Mouse (Mus musculus) forebrain, postnatal 0 days (tissue): Measurements from ENCODE around the gene Esp8. TPM values are rescaled to one million over a fixed set of nuclear protein-coding genes. Genes with fewer than 3 reads are reported as not detected.
"Not testable (repeated sequence)": the region's sequence is repeated elsewhere in the genome, so short reads cannot be mapped to it uniquely, and the experiment has no call there.

Experiments used
- ATAC-seq: fragments of 200-750 bp; cut with Nextera tagmentation; 2 replicates; pipeline ENCODE4 v1.8.0; 2017; ENCODE audit warnings: mild to moderate bottlenecking, moderate library complexity
- DNase-seq: peaks from one replicate; pipeline ENCODE4 v3.0.0-alpha.2; 2015
- H3K27ac ChIP-seq: fragments of 300-500 bp; sonication (generic); 2 replicates; pipeline ENCODE4 v1.5.1; 2014; ENCODE audit warnings: low read depth, mild to moderate bottlenecking, antibody characterized with exemption, low read length, moderate library complexity, mixed read lengths
- H3K27me3 ChIP-seq: fragments of 300-500 bp; sonication (generic); 2 replicates; pipeline ENCODE4 v1.6.1; 2014; ENCODE audit warnings: mild to moderate bottlenecking, low read length, mixed read lengths; ENCODE audit not compliant: insufficient read depth
- H3K36me3 ChIP-seq: fragments of 300-500 bp; sonication (generic); 2 replicates; pipeline ENCODE4 v1.6.1; 2014; ENCODE audit warnings: mild to moderate bottlenecking, moderate library complexity; ENCODE audit not compliant: insufficient read depth
- H3K4me1 ChIP-seq: fragments of 300-500 bp; sonication (generic); 2 replicates; pipeline ENCODE4 v1.6.1; 2014; ENCODE audit warnings: antibody characterized with exemption; ENCODE audit not compliant: insufficient read depth
- H3K4me2 ChIP-seq: fragments of 300-500 bp; sonication (generic); 2 replicates; pipeline ENCODE4 v1.6.1; 2014; ENCODE audit warnings: low read depth, mild to moderate bottlenecking, moderate library complexity
- H3K4me3 ChIP-seq: fragments of 300-500 bp; sonication (generic); 2 replicates; pipeline ENCODE4 v1.5.1; 2014; ENCODE audit warnings: low read depth, low read length, mixed read lengths
- H3K9ac ChIP-seq: fragments of 300-500 bp; sonication (generic); 2 replicates; pipeline ENCODE4 v1.6.1; 2014; ENCODE audit warnings: mild to moderate bottlenecking
- H3K9me3 ChIP-seq: fragments of 300-500 bp; sonication (generic); 2 replicates; pipeline ENCODE4 v1.6.1; 2016; ENCODE audit warnings: low read length
- CTCF ChIP-seq: sonication (generic); IDR thresholded peaks from 2 replicates; pipeline ENCODE4 v1.5.1; 2016; ENCODE audit warnings: antibody characterized with exemption, control low read depth, low read depth
- WGBS: fragments of 180-500 bp; shearing (Covaris S2); extraction: QIAGEN DNeasy Blood & Tissue Kit; methylation state at CpG from one replicate; pipeline ENCODE4 v1.1.7; 2014; 5-methylcytosine and 5-hydroxymethylcytosine counted together
- polyA plus RNA-seq: library from polyadenylated mRNA; unstranded; fragments of >200 nt; fragmentation: Nextera tagmentation; extraction: Ambion mirVana; gene quantifications from 2 replicates; pipeline ENCODE4 v1.2.1, GENCODE M21; 2015
- total RNA-seq: library from RNA; depleted of rRNA; stranded (reverse); fragments of >200 nt; gene quantifications from 2 replicates; pipeline ENCODE4 v1.2.3, GENCODE M21; 2014; rRNA removed

Gene Esp8
- total RNA-seq, result not detected in 2 replicates
- not detected in 2 replicates for polyA plus RNA-seq

DNA sequence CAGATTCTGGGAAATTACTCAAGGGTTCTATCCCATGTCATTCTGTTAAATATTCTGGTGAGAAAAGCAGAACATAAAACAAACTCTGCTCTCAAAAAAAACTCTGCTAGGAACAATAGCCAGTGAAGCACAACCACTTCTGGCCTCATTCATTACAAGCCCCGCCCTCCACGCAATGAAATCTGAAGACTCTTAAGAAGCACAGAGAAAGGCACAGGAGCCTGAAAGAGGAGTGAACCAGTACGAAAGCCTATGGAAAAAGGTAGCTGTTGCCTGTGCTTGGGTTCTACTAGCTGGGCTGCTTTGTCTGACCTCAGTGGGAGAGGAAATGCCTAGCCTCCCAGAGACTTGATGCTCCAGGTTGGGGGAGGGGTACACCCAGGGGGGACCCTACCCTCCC, at the start of gene Esp8:
TSS of gene Esp8 (plus strand) at position 205 of the 400 bp plus-strand sequence.
- no peak for DNase-seq

DNA sequence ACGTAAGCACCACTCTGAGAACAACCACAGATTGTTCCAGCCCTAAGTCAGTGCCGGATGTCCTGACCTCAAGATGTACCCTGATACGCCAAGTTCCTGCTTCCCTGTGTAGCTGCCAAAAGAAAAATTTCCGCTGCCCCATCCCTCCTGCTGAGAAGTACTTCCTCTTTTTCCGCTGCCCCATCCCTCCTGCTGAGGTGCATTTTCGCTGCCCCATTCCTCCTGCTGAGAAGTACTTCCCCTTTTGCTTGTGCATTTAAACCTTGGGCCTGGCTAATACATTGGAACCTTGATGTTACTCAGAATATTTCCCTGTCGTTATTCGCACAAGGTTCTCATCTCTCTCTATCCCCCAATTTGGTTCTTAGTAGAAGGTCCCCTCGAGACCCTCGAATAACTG, 36.3 kb upstream of the Esp8 start:
- H3K27me3 ChIP-seq, H3K9me3 ChIP-seq, H3K4me3 ChIP-seq, H3K4me2 ChIP-seq, H3K27ac ChIP-seq, DNase-seq, H3K36me3 ChIP-seq, H3K4me1 ChIP-seq, ATAC-seq, H3K9ac ChIP-seq: not testable (repeated sequence)
- WGBS, result 76% methylated on average over 10 of the region's 10 CpGs

More for the DNA sequence above, at the start of gene Esp8:
- 24% methylated on average over 3 of the region's 3 CpGs for WGBS
- no peaks in the 10 kb centered on the region for H3K9me3 ChIP-seq
- no peaks in the 10 kb centered on the region for H3K36me3 ChIP-seq
- ATAC-seq, result no peak
- TF ChIP-seq CTCF, result no peak
- no peaks in the 10 kb centered on the region for H3K27me3 ChIP-seq
- H3K27ac ChIP-seq, result no peak within 1 kb of the TSS
- no peaks in the 10 kb centered on the region for H3K4me1 ChIP-seq
- no peak within 1 kb of the TSS for H3K4me2 ChIP-seq
- no peak within 1 kb of the TSS for H3K4me3 ChIP-seq
- no peak within 1 kb of the TSS for H3K9ac ChIP-seq

GRCm38 (mm10) chr17:40495468-40496185, 24.2 kb upstream of the Esp8 start:
- not testable (repeated sequence) for H3K4me1 ChIP-seq, H3K4me3 ChIP-seq, H3K4me2 ChIP-seq, H3K9ac ChIP-seq, H3K36me3 ChIP-seq, H3K9me3 ChIP-seq, H3K27me3 ChIP-seq, ATAC-seq, H3K27ac ChIP-seq, DNase-seq
- WGBS, result 87% methylated on average over 4 of the region's 4 CpGs

DNA sequence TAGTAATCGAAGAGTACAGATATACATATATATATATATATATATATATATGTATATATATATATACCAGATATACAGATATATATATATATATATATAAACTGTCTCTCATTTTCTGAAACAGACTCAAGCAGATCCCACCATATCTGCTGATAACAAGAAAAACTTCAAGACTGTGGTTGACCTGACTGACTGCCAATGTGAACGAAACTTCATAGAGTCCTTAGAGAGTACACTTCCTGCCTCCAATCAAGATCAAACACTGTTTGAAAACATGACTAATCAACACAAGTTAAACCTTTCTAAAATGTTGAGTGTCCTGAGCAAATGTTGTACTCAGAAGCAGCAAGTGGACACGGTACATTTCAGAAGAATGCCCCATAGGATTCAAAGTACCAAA, 10.0 kb downstream of the Esp8 start:
- H3K4me3 ChIP-seq, result no peak overlapping the region
- H3K36me3 ChIP-seq, result no peaks in the 10 kb centered on the region
- H3K9me3 ChIP-seq, result no peaks in the 10 kb centered on the region
- no peak for TF ChIP-seq CTCF
- no peak overlapping the region for H3K27ac ChIP-seq
- no peaks in the 10 kb centered on the region for H3K4me1 ChIP-seq
- no peak overlapping the region for H3K9ac ChIP-seq
- no peak for DNase-seq
- no peak overlapping the region for H3K4me2 ChIP-seq
- 66% methylated on average over 3 of the region's 3 CpGs for WGBS
- no peak for ATAC-seq
- H3K27me3 ChIP-seq, result no peaks in the 10 kb centered on the region

DNA sequence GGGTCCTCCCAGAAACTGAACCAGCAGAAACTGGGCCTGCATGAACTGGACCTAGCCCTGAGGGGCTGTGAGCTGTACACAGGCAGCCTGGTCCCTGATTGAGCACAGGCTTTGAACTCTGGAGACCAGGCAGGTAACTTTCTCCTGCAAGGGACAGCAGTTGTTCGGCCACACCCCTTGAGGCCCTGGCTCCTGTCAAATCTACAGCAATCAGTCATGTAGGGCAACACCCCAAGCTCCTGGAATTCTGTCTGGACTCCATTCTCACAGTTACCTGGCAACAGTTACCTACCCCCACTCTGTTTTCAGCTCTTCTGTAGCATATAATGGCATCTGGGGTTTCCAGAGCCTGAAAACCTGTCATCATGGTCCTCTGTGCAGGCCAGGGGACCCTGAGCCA, 11.3 kb downstream of the Esp8 start:
- WGBS, result 89% methylated on average over 1 of the region's 1 CpGs
- Histone ChIP-seq H3K9me3 (no peaks in the 10 kb centered on the region), H3K4me1 (no peaks in the 10 kb centered on the region), H3K27me3 (no peaks in the 10 kb centered on the region), H3K4me2 (no peak overlapping the region), H3K36me3 (no peaks in the 10 kb centered on the region), H3K27ac (no peak overlapping the region), H3K9ac (no peak overlapping the region), H3K4me3 (no peak overlapping the region)
- no peak for TF ChIP-seq CTCF
- DNase-seq (no peak), ATAC-seq (no peak)

DNA sequence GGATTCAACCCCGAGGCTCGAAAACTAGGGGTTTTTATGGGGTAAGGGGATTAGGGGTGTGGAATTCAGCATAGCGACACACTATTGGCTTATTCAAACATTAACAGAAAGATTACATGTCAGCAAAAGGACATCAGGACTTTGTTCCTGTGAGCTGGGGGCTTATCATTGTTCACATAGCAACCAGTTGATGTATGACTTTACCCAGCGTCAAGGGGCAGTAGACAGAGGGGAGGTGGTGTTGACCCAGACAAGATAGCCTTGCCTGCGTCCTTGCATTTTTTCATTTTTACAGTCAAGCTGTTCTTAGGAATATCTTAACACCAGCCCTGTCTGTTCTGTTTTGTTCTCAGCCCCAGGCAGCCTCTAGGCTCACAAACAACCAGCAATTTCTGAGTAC, 27.2 kb downstream of the Esp8 start:
- not testable (repeated sequence) for H3K4me3 ChIP-seq, DNase-seq, H3K4me2 ChIP-seq, H3K36me3 ChIP-seq, H3K27me3 ChIP-seq, H3K9ac ChIP-seq, H3K9me3 ChIP-seq, H3K27ac ChIP-seq, H3K4me1 ChIP-seq, ATAC-seq
- WGBS, result 80% methylated on average over 5 of the region's 5 CpGs

DNA sequence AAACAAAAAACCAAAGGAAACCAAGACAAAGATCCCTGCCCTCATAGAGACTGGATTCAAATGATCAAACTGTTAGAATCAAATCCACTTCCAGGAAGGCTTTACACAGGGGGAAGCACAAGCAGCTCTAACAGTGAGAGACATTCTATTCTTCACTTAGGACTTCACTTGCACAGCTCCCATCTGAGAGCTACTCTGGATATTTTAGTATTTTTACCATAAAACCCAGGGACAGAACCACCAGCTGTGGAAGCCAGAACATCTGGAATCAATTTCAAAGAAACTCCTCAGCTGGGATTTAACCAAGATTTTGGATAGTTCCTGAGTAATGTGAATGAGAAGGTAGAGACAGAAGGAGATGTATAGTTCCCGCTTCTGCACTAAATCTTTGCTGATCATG, 33.6 kb downstream of the Esp8 start:
- 84% methylated on average over 1 of the region's 1 CpGs for WGBS
- no peak overlapping the region for H3K9ac ChIP-seq
- H3K4me2 ChIP-seq, result no peak overlapping the region
- ATAC-seq, result no peak
- no peaks in the 10 kb centered on the region for H3K9me3 ChIP-seq
- no peaks in the 10 kb centered on the region for H3K4me1 ChIP-seq
- H3K36me3 ChIP-seq, result no peaks in the 10 kb centered on the region
- no peak overlapping the region for H3K27ac ChIP-seq
- TF ChIP-seq CTCF, result no peak
- no peaks in the 10 kb centered on the region for H3K27me3 ChIP-seq
- no peak for DNase-seq
- H3K4me3 ChIP-seq, result no peak overlapping the region
